Mouse (Mus musculus): ENCODE results near the gene Lama1. TPM values are rescaled to one million over a fixed set of nuclear protein-coding genes. Genes with fewer than 3 reads are reported as not detected.
A peak's percentile ranks its signal among the peaks of the same experiment; 100 is the strongest.

Gene Lama1
- polyA plus RNA-seq, 2 experiments = 0.57 to 1.1 TPM

DNA sequence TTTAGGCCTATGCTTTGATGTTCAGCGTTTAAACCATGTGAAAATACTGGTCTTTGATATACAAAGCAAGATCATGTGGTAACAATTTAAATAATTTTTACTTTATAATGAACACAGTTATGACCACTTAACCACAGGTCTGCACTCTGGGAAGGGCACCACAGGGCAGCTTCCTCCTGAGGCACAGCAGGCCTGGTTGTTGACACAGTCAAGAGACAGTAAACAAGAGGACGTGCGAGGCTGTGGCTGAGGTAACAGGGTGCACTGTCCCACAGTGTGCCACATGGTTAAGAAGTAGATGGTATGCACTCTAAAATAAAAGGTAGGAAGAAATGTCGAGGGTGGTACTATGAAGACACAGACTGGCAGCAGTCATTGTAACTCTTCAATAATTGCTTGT lies 14.3 kb downstream of the Lama1 start:
- Histone ChIP-seq H3K36me3 (replicated peaks; ENCODE audit: control insufficient read depth, insufficient read depth, low read depth) (no peaks in the 10 kb centered on the region), H3K4me2 (ENCODE audit: low read depth) (no peak overlapping the region), H3K27me3 (ENCODE audit: control insufficient read depth, insufficient read depth, low read length) (no peaks in the 10 kb centered on the region), H3K4me3 (ENCODE audit: insufficient read depth in 1 of 2, low read depth in 2 of 2, low read length in 2 of 2) (no peak overlapping the region), H3K4me1 (replicated peaks; ENCODE audit: control insufficient read depth in 2 of 2, insufficient read depth in 2 of 2, low read length in 1 of 2) (0 out of 4 replicates have a peak, but pooled peaks cover 0 to 2% of the 10 kb centered on the region in 2 experiments), H3K27ac (no peak overlapping the region), H3K9me3 (ENCODE audit: control insufficient read depth, low read length) (no peaks in the 10 kb centered on the region), H3K9ac (replicated peaks) (no peak overlapping the region)
- DNase-seq (ENCODE audit: low read depth in 3 of 3, low spot score in 3 of 3) = no peak
- no peak for TF ChIP-seq CTCF (IDR thresholded peaks at IDR 0.05; ENCODE audit: low read depth)
- TF ChIP-seq EP300 (IDR thresholded peaks at IDR 0.05; ENCODE audit: low read depth) = no peak
- no peak for ATAC-seq (ENCODE audit: insufficient read depth)
- 47% methylated on average over 4 of the region's 4 CpGs for WGBS (ENCODE audit: insufficient replicate concordance)

GRCm38 (mm10) chr17:67712929-67713328 lies 15.9 kb downstream of the Lama1 start:
- no peaks in the 10 kb centered on the region for H3K27me3 ChIP-seq (ENCODE audit: control insufficient read depth, insufficient read depth, low read length)
- H3K36me3 ChIP-seq (replicated peaks; ENCODE audit: control insufficient read depth, insufficient read depth, low read depth) = no peaks in the 10 kb centered on the region
- no peaks in the 10 kb centered on the region for H3K9me3 ChIP-seq (ENCODE audit: control insufficient read depth, low read length)
- H3K9ac ChIP-seq (replicated peaks) = no peak overlapping the region
- H3K4me1 ChIP-seq (replicated peaks; ENCODE audit: control insufficient read depth in 2 of 2, insufficient read depth in 2 of 2, low read length in 1 of 2) = 0 out of 4 replicates have a peak, but pooled peaks cover 0 to 2% of the 10 kb centered on the region in 2 experiments
- TF ChIP-seq EP300 (IDR thresholded peaks at IDR 0.05; ENCODE audit: low read depth) = no peak
- peak; percentile 13; the same call in 1 of the 2 replicates for TF ChIP-seq CTCF (IDR thresholded peaks at IDR 0.05; ENCODE audit: low read depth)
- no peak overlapping the region for H3K27ac ChIP-seq
- no peak overlapping the region for H3K4me2 ChIP-seq (ENCODE audit: low read depth)
- WGBS (ENCODE audit: insufficient replicate concordance) = 57% methylated on average over 7 of the region's 7 CpGs
- ATAC-seq (ENCODE audit: insufficient read depth) (no peak), DNase-seq (ENCODE audit: low read depth in 3 of 3, low spot score in 3 of 3) (no peak)
- H3K4me3 ChIP-seq (ENCODE audit: insufficient read depth in 1 of 2, low read depth in 2 of 2, low read length in 2 of 2) = no peak overlapping the region

DNA sequence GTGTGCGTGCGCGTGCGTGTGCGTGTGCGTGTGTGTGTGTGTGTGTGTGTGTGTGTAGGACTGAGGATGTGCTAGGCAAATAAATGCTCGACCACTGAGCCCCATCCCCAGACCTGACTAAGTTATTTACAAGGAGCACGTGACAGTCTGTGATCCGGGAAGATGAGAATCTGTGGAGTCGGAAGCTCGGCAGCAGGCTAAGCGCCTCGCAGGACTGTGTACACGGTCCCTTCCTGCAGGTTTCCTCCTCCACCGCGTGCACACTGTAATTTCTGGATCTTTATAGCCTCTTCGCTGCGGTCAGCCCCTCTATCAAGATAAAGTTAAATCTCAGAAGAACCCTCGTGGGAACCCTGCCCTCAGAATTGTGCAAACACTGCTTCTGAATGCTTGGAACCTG lies 18.4 kb downstream of the Lama1 start:
- TF ChIP-seq CTCF (IDR thresholded peaks at IDR 0.05; ENCODE audit: low read depth) (no peak), EP300 (IDR thresholded peaks at IDR 0.05; ENCODE audit: low read depth) (no peak)
- Histone ChIP-seq H3K9me3 (ENCODE audit: control insufficient read depth, low read length) (no peaks in the 10 kb centered on the region), H3K27me3 (ENCODE audit: control insufficient read depth, insufficient read depth, low read length) (no peaks in the 10 kb centered on the region), H3K36me3 (replicated peaks; ENCODE audit: control insufficient read depth, insufficient read depth, low read depth) (no peaks in the 10 kb centered on the region), H3K4me1 (replicated peaks; ENCODE audit: control insufficient read depth in 2 of 2, insufficient read depth in 2 of 2, low read length in 1 of 2) (0 out of 4 replicates have a peak, but pooled peaks cover 0 to 2% of the 10 kb centered on the region in 2 experiments), H3K27ac (no peak overlapping the region), H3K4me3 (ENCODE audit: insufficient read depth in 1 of 2, low read depth in 2 of 2, low read length in 2 of 2) (no peak overlapping the region), H3K4me2 (ENCODE audit: low read depth) (no peak overlapping the region), H3K9ac (replicated peaks) (no peak overlapping the region)
- no peak for ATAC-seq (ENCODE audit: insufficient read depth)
- WGBS (ENCODE audit: insufficient replicate concordance) = 73% methylated on average over 19 of the region's 19 CpGs
- DNase-seq (ENCODE audit: low read depth in 3 of 3, low spot score in 3 of 3) = no peak

GRCm38 (mm10) chr17:67722055-67722454 lies 25.0 kb downstream of the Lama1 start:
- H3K27me3 ChIP-seq (ENCODE audit: control insufficient read depth, insufficient read depth, low read length) = no peaks in the 10 kb centered on the region
- no peak overlapping the region for H3K27ac ChIP-seq
- TF ChIP-seq EP300 (IDR thresholded peaks at IDR 0.05; ENCODE audit: low read depth) = no peak
- H3K4me2 ChIP-seq (ENCODE audit: low read depth) = no peak overlapping the region
- H3K4me3 ChIP-seq (ENCODE audit: insufficient read depth in 1 of 2, low read depth in 2 of 2, low read length in 2 of 2) = no peak overlapping the region
- DNase-seq (ENCODE audit: low read depth in 3 of 3, low spot score in 3 of 3) (no peak), ATAC-seq (ENCODE audit: insufficient read depth) (no peak)
- H3K36me3 ChIP-seq (replicated peaks; ENCODE audit: control insufficient read depth, insufficient read depth, low read depth) = no peaks in the 10 kb centered on the region
- WGBS (ENCODE audit: insufficient replicate concordance) = 56% methylated on average over 7 of the region's 7 CpGs
- no peaks in the 10 kb centered on the region for H3K9me3 ChIP-seq (ENCODE audit: control insufficient read depth, low read length)
- H3K4me1 ChIP-seq (replicated peaks; ENCODE audit: control insufficient read depth in 2 of 2, insufficient read depth in 2 of 2, low read length in 1 of 2) = no peaks in the 10 kb centered on the region; a peak in 1 of 4 replicates
- H3K9ac ChIP-seq (replicated peaks) = no peak overlapping the region

- 69% methylated on average over 1 of the region's 1 CpGs for WGBS (ENCODE audit: insufficient replicate concordance)
- no peak for TF ChIP-seq EP300 (IDR thresholded peaks at IDR 0.05; ENCODE audit: low read depth)
- no peak for TF ChIP-seq CTCF (IDR thresholded peaks at IDR 0.05; ENCODE audit: low read depth)
- H3K27me3 ChIP-seq (ENCODE audit: control insufficient read depth, insufficient read depth, low read length) = no peaks in the 10 kb centered on the region
- no peaks in the 10 kb centered on the region; a peak in 1 of 4 replicates for H3K4me1 ChIP-seq (replicated peaks; ENCODE audit: control insufficient read depth in 2 of 2, insufficient read depth in 2 of 2, low read length in 1 of 2)
- no peak for DNase-seq (ENCODE audit: low read depth in 3 of 3, low spot score in 3 of 3)
- no peak overlapping the region for H3K4me3 ChIP-seq (ENCODE audit: insufficient read depth in 1 of 2, low read depth in 2 of 2, low read length in 2 of 2)
- no peaks in the 10 kb centered on the region for H3K9me3 ChIP-seq (ENCODE audit: control insufficient read depth, low read length)
- no peak overlapping the region for H3K27ac ChIP-seq
- H3K36me3 ChIP-seq (replicated peaks; ENCODE audit: control insufficient read depth, insufficient read depth, low read depth) = no peaks in the 10 kb centered on the region
- H3K4me2 ChIP-seq (ENCODE audit: low read depth) = no peak overlapping the region
- ATAC-seq (ENCODE audit: insufficient read depth) = no peak
- no peak overlapping the region for H3K9ac ChIP-seq (replicated peaks)
Measured at GRCm38 (mm10) chr17:67722578-67722977, 25.5 kb downstream of the Lama1 start.

Data from liver, embryonic 14.5 days (tissue).